Mouse (Mus musculus) heart, adult 18-20 months (tissue): ENCODE data around the gene Rhcg. TPM values are rescaled to one million over a fixed set of nuclear protein-coding genes. Genes with fewer than 3 reads are reported as not detected.
A peak's percentile ranks its signal among the peaks of the same experiment; 100 is the strongest.

Experiments
- DNase-seq, 2 experiments: peaks; one replicate each; pipeline ENCODE4 v3.0.0; 2021 to 2022; ENCODE audit warnings: mixed read lengths in 1 of 2
- total RNA-seq, 2 experiments: library from RNA; stranded (reverse); gene quantifications; 2 replicates each; pipeline ENCODE4 v1.2.3; 2021

Rhcg gene
- total RNA-seq, 2 experiments from 2014 or later, result not detected

DNA sequence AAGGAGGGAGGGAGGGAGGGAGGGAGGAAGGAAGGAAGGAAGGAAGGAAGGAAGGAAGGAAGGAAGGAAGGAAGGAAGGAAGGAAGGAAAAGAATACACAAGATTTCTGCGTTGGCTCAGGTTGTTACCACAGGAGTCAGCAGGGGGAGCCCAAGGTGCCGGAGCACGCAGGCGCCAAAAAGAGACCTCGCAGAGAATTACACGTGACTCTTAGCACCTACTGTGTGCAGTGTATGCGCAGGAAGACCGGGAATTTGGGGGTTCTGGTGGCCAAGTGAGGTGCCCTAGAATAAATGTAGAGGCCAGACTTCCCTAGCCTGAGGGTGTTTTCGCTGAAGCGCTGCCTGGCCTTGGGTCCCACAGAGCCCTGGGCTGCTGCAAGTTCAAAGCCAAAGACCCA is 64.8 kb downstream of the Rhcg start:
- no peak for DNase-seq

DNA sequence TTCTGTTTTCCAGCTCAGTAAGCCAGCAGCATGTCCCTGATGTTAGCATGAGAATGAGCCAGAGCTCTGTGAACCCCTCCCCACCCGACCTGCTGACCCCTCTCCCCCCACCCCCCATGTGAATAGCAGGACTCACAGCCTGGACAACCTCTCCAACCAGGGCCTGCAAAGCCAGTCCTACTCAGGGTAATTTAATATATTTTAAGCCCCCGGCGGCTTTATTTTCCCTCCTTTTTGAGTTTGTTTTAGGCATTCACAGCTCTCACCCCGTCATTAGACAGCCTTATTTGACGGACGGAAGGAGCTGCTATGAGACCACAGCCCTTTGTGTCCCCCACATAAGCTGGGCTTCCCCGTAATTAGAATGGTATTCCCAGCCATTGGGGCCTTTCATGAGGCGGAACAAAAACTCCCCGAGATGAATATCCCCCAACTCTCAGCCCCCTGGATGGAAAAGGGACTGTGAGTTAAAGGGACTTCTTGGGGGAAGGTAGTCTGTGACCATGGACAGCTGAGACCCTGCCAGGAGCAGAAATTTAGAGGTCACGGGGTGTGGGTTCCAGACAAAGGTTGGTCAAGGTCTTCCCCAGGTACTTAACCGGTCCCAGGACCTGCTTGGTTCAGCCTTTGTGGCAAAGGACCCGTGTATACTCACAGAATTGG is 68.4 kb downstream of the Rhcg start:
- no peak for DNase-seq

DNA sequence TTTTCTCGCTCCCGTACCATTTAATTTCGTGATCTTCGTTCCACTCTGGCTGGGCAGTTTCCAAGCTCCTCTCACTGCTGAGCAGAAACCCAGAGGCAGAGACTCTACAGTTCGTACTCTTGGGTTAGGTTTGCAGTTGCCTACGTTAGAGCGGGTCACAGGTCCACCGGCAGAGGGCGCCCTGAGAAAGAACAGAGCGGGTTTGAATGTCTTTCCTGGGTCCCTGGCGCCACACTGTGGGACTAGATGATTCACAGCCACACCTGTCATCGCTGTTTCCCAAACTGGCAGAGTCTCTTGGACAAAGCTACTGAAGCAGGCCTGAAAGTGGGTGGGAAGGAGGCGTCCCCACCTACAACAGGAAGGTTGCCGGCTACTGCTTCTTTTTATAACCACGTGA is 70.4 kb downstream of the Rhcg start:
- DNase-seq, result peak; percentile 54 to 83

DNA sequence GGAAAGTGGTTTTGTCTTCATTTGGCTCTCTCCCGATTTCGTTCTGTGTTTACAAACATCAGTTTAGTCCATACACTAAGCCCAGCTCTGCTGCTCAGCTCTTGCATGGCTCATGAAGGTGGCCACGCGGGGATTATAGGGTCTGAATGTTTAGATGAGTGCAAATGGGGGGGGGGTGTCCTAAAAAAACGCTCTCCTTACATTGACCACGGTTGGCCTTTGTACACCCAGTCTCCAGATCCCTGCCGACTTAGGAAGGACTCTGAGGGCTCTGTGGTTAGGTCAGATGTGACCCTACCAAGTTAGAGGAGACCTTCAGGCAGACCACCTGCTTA is 72.4 kb downstream of the Rhcg start:
- DNase-seq, result no peak

DNA sequence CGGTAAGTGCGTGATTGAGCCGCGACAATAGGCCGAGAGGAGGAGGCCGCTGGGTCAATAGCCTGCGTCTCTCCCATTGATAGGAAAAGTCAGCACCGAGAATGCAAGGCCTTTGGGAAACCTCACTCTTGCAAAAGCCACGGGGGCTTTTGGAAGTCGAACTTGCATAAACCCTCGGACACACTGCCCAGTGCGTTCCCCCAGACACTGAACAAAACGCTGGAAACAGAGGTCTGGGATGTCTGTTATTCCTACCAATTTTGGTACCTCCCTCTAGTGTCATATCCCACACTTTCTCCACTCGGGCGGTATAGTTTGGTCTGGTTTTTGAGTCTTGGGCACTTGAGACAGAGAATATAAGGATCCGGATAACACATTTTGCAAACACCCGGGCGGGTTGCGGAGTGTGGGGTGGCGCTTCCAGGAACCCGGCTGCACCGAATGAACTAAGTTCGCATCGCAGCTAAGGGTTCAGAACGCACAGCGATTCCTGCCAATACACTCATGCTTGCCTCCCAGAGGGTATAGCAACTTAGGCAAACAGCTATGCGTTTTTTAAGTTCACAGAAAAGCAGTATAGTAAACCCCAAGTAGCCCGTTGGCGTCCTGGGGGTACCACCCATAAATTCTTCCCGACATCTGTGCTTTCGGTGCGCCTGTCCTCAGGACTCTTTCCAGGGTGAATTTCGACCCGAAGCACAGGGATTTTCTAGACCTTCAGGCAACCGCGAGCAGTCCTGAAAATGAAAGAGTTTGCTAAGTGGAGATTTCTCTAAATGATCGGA is 73.0 kb downstream of the Rhcg start:
- no peak for DNase-seq

Other genes with a start within 250 kb of the Rhcg start
- gene Rlbp1, start 230.6 kb downstream of the Rhcg start, total RNA-seq, result not detected
- under 1 TPM; 0.32 to 0.36 TPM for gene Fanci, start 225.7 kb downstream of the Rhcg start, total RNA-seq
- 10 to 100 TPM; 56.1 to 60.0 TPM for gene Polg, start 151.3 kb downstream of the Rhcg start, total RNA-seq
- under 1 TPM; 0.10 TPM for gene Ticrr, start 42.5 kb upstream of the Rhcg start, total RNA-seq
- gene Kif7, start 98.1 kb upstream of the Rhcg start, total RNA-seq, result 1 to 10 TPM in 1 of 2 experiments, under 1 TPM in 1; 0.82 to 1.1 TPM
- 10 to 100 TPM in 1 of 2 experiments, 1 to 10 TPM in 1; 9.4 to 52.1 TPM for gene Plin1, start 115.2 kb upstream of the Rhcg start, total RNA-seq
- gene Pex11a, start 125.5 kb upstream of the Rhcg start, total RNA-seq, result 10 to 100 TPM; 18.0 to 21.4 TPM
- gene Wdr93, start 125.5 kb upstream of the Rhcg start, total RNA-seq, result under 1 TPM; 0.22 to 0.41 TPM
- gene Mesp1, start 176.1 kb upstream of the Rhcg start, total RNA-seq, result not detected
- under 1 TPM in 1 of 2 experiments, not detected in 1; 0.12 TPM for gene Mesp2, start 193.1 kb upstream of the Rhcg start, total RNA-seq
- 10 to 100 TPM; 10.5 to 13.0 TPM for gene Anpep, start 243.4 kb upstream of the Rhcg start, total RNA-seq